Mouse (Mus musculus) neural tube, embryonic 14.5 days (tissue): ENCODE measurements around the gene Galnt15. TPM values are rescaled to one million over a fixed set of nuclear protein-coding genes. Genes with fewer than 3 reads are reported as not detected.

Source experiments
- ATAC-seq: fragments of 200-750 bp; cut with Nextera tagmentation; 2 replicates; pipeline ENCODE4 v1.8.0; 2017; ENCODE audit warnings: low read depth, mild to moderate bottlenecking, moderate TSS enrichment, moderate library complexity
- H3K27ac ChIP-seq: fragments of 300-500 bp; sonication (generic); 2 replicates; pipeline ENCODE4 v1.5.1; 2014; ENCODE audit warnings: low read depth, mild to moderate bottlenecking, control low read depth, low read length, moderate library complexity, mixed read lengths
- H3K27me3 ChIP-seq: fragments of 300-500 bp; sonication (generic); 2 replicates; pipeline ENCODE4 v1.6.1; 2014; ENCODE audit warnings: low read length; ENCODE audit not compliant: control insufficient read depth, insufficient read depth
- H3K36me3 ChIP-seq: fragments of 300-500 bp; sonication (generic); 2 replicates; pipeline ENCODE4 v1.6.1; 2014; ENCODE audit warnings: low read length, mixed read lengths; ENCODE audit not compliant: control insufficient read depth, insufficient read depth
- H3K4me1 ChIP-seq: fragments of 300-500 bp; sonication (generic); 2 replicates; pipeline ENCODE4 v1.6.1; 2014; ENCODE audit warnings: low read length; ENCODE audit not compliant: control insufficient read depth, insufficient read depth
- H3K4me2 ChIP-seq: fragments of 300-500 bp; sonication (generic); 2 replicates; pipeline ENCODE4 v1.6.1; 2014; ENCODE audit warnings: mild to moderate bottlenecking, low read depth, low read length, control low read depth
- H3K4me3 ChIP-seq: fragments of 300-500 bp; sonication (generic); 2 replicates; pipeline ENCODE4 v1.5.1; 2014; ENCODE audit warnings: low read depth, low read length, control low read depth, mixed read lengths
- H3K9ac ChIP-seq: fragments of 300-500 bp; sonication (generic); replicated peaks from 2 replicates; pipeline ENCODE4 v1.6.1; 2014; ENCODE audit warnings: low read depth, mild to moderate bottlenecking, control low read depth, low read length, mixed read lengths
- H3K9me3 ChIP-seq: fragments of 300-500 bp; sonication (generic); 2 replicates; pipeline ENCODE4 v1.6.1; 2016; ENCODE audit warnings: low read length; ENCODE audit not compliant: control insufficient read depth
- WGBS: fragments of 180-500 bp; shearing (Covaris S2); extraction: QIAGEN DNeasy Blood & Tissue Kit; methylation state at CpG from one replicate; pipeline ENCODE4 v1.1.7; 2014; 5-methylcytosine and 5-hydroxymethylcytosine counted together
- polyA plus RNA-seq: library from polyadenylated mRNA; unstranded; fragments of >200 nt; fragmentation: Nextera tagmentation; extraction: Ambion mirVana; gene quantifications from 2 replicates; pipeline ENCODE4 v1.2.1, GENCODE M21; 2014

Galnt15 gene
- polyA plus RNA-seq = 0.21 and 0.29 TPM in 2 replicates

- WGBS = 17% methylated on average over 9 of the region's 9 CpGs
- no peak within 1 kb of the TSS for H3K4me3 ChIP-seq
- H3K36me3 ChIP-seq = no peaks in the 10 kb centered on the region
- no peaks in the 10 kb centered on the region for H3K27me3 ChIP-seq
- H3K4me2 ChIP-seq = peak within 1 kb of the TSS; percentile 8; the same call in 1 of the 2 replicates
- no peaks in the 10 kb centered on the region for H3K9me3 ChIP-seq
- H3K4me1 ChIP-seq = 0 out of 2 replicates have a peak, but pooled peaks cover 3% of the 10 kb centered on the region
- no peak within 1 kb of the TSS for H3K27ac ChIP-seq
- no peak within 1 kb of the TSS for H3K9ac ChIP-seq
- ATAC-seq = no peak
Observed at GRCm38 (mm10) chr14:32028681-32029091, at the start of gene Galnt15. Galnt15 (plus strand) TSS chr14:32028989.

GRCm38 (mm10) chr14:31994021-31994420 is 34.8 kb upstream of the Galnt15 start:
- ATAC-seq = no peak
- H3K27me3 ChIP-seq = no peaks in the 10 kb centered on the region
- WGBS = 77% methylated on average over 8 of the region's 8 CpGs

GRCm38 (mm10) chr14:32000941-32001340 is 27.8 kb upstream of the Galnt15 start:
- Histone ChIP-seq H3K9ac (no peak overlapping the region), H3K27me3 (no peaks in the 10 kb centered on the region), H3K4me3 (no peak overlapping the region), H3K4me2 (no peak overlapping the region), H3K9me3 (no peaks in the 10 kb centered on the region), H3K4me1 (no peaks in the 10 kb centered on the region), H3K36me3 (no peaks in the 10 kb centered on the region), H3K27ac (no peak overlapping the region)
- WGBS = 59% methylated on average over 7 of the region's 7 CpGs
- ATAC-seq = no peak

More at GRCm38 (mm10) chr14:31994021-31994420, 34.8 kb upstream of the Galnt15 start:
- no peaks in the 10 kb centered on the region for H3K9me3 ChIP-seq
- H3K27ac ChIP-seq = no peak overlapping the region
- no peak overlapping the region for H3K4me3 ChIP-seq
- no peak overlapping the region for H3K4me2 ChIP-seq
- H3K9ac ChIP-seq = no peak overlapping the region
- H3K36me3 ChIP-seq = no peaks in the 10 kb centered on the region
- H3K4me1 ChIP-seq = no peaks in the 10 kb centered on the region

- Histone ChIP-seq H3K4me1 (no peaks in the 10 kb centered on the region), H3K27ac (no peak overlapping the region), H3K36me3 (no peaks in the 10 kb centered on the region), H3K9me3 (no peaks in the 10 kb centered on the region), H3K9ac (no peak overlapping the region), H3K4me2 (no peak overlapping the region), H3K27me3 (no peaks in the 10 kb centered on the region), H3K4me3 (no peak overlapping the region)
- no peak for ATAC-seq
- WGBS = 78% methylated on average over 15 of the region's 15 CpGs
Observed at GRCm38 (mm10) chr14:32002502-32003338, 26.1 kb upstream of the Galnt15 start.

GRCm38 (mm10) chr14:32003904-32004596 is 24.7 kb upstream of the Galnt15 start:
- 77% methylated on average over 7 of the region's 7 CpGs for WGBS
- Histone ChIP-seq H3K4me3 (no peak overlapping the region), H3K27me3 (no peaks in the 10 kb centered on the region), H3K27ac (no peak overlapping the region), H3K36me3 (no peaks in the 10 kb centered on the region), H3K9ac (no peak overlapping the region), H3K4me1 (no peaks in the 10 kb centered on the region), H3K9me3 (no peaks in the 10 kb centered on the region), H3K4me2 (no peak overlapping the region)
- ATAC-seq = no peak

GRCm38 (mm10) chr14:32005673-32006261 is 23.0 kb upstream of the Galnt15 start:
- H3K27me3 ChIP-seq = no peaks in the 10 kb centered on the region
- H3K4me3 ChIP-seq = no peak overlapping the region
- no peak overlapping the region for H3K27ac ChIP-seq
- no peaks in the 10 kb centered on the region for H3K4me1 ChIP-seq
- no peak for ATAC-seq
- no peak overlapping the region for H3K4me2 ChIP-seq
- no peaks in the 10 kb centered on the region for H3K9me3 ChIP-seq
- no peak overlapping the region for H3K9ac ChIP-seq
- no peaks in the 10 kb centered on the region for H3K36me3 ChIP-seq
- WGBS = 78% methylated on average over 9 of the region's 9 CpGs

GRCm38 (mm10) chr14:32007654-32008335 is 21.0 kb upstream of the Galnt15 start:
- no peak overlapping the region for H3K4me2 ChIP-seq
- WGBS = 91% methylated on average over 4 of the region's 4 CpGs
- no peaks in the 10 kb centered on the region for H3K9me3 ChIP-seq
- H3K27ac ChIP-seq = no peak overlapping the region
- H3K9ac ChIP-seq = no peak overlapping the region
- H3K4me1 ChIP-seq = no peaks in the 10 kb centered on the region
- H3K36me3 ChIP-seq = no peaks in the 10 kb centered on the region
- ATAC-seq = no peak
- no peak overlapping the region for H3K4me3 ChIP-seq
- H3K27me3 ChIP-seq = no peaks in the 10 kb centered on the region

- Histone ChIP-seq H3K9me3 (no peaks in the 10 kb centered on the region), H3K36me3 (no peaks in the 10 kb centered on the region), H3K4me3 (no peak overlapping the region), H3K9ac (no peak overlapping the region), H3K27ac (no peak overlapping the region), H3K27me3 (no peaks in the 10 kb centered on the region), H3K4me2 (no peak overlapping the region), H3K4me1 (no peaks in the 10 kb centered on the region)
- no peak for ATAC-seq
- 92% methylated on average over 2 of the region's 2 CpGs for WGBS
Observed at GRCm38 (mm10) chr14:32009715-32010114, 19.1 kb upstream of the Galnt15 start.
